Mouse (Mus musculus): ENCODE results near the gene Nubpl. TPM values are rescaled to one million over a fixed set of nuclear protein-coding genes. Genes with fewer than 3 reads are reported as not detected.
"Not testable (repeated sequence)": the region's sequence is repeated elsewhere in the genome, so short reads cannot be mapped to it uniquely, and the experiment has no call there.

Nubpl gene
- 1.0 and 1.6 TPM in 2 replicates for polyA plus RNA-seq (2012; rRNA removed)

GRCm38 (mm10) chr12:52097650-52098070 lies at the start of gene Nubpl:
Gene Nubpl, plus strand, starts transcription at chr12:52097737.
- DNase-seq, result peak; percentile 96
- TF ChIP-seq CTCF (IDR thresholded peaks at IDR 0.05; ENCODE audit: insufficient read depth, low read length) (no peak), POLR2A (IDR thresholded peaks at IDR 0.05; ENCODE audit: borderline replicate concordance, extremely low read depth, low read depth, low read length) (peak; percentile 64; the same call in 1 of the 2 replicates)
- no peaks in the 10 kb centered on the region; the same call in 1 of the 2 replicates for H3K4me1 ChIP-seq (ENCODE audit: control insufficient read depth, insufficient read depth, low read length)
- H3K4me3 ChIP-seq (replicated peaks; ENCODE audit: extremely low read depth, low read depth, low read length), result peak within 1 kb of the TSS; percentile 88
- WGBS, result under 1% methylated on average over 32 of the region's 32 CpGs

GRCm38 (mm10) chr12:52049324-52049723 lies 48.2 kb upstream of the Nubpl start:
- 27% methylated on average over 2 of the region's 2 CpGs for WGBS
- no peaks in the 10 kb centered on the region for H3K4me1 ChIP-seq (ENCODE audit: control insufficient read depth, insufficient read depth, low read length)
- no peak for DNase-seq
- H3K4me3 ChIP-seq (replicated peaks; ENCODE audit: extremely low read depth, low read depth, low read length), result no peak overlapping the region
- TF ChIP-seq CTCF (IDR thresholded peaks at IDR 0.05; ENCODE audit: insufficient read depth, low read length) (no peak), POLR2A (IDR thresholded peaks at IDR 0.05; ENCODE audit: borderline replicate concordance, extremely low read depth, low read depth, low read length) (no peak)

- not testable (repeated sequence) for H3K4me3 ChIP-seq (replicated peaks; ENCODE audit: extremely low read depth, low read depth, low read length); DNase-seq; H3K4me1 ChIP-seq (ENCODE audit: control insufficient read depth, insufficient read depth, low read length)
- 23% methylated on average over 2 of the region's 3 CpGs for WGBS
Observed at GRCm38 (mm10) chr12:52079296-52079695, 18.2 kb upstream of the Nubpl start.

GRCm38 (mm10) chr12:52097049-52097649 lies 388 bp upstream of the Nubpl start:
- WGBS, result 70% methylated on average over 13 of the region's 13 CpGs
- no peak for TF ChIP-seq POLR2A (IDR thresholded peaks at IDR 0.05; ENCODE audit: borderline replicate concordance, extremely low read depth, low read depth, low read length)
- Histone ChIP-seq H3K4me1 (ENCODE audit: control insufficient read depth, insufficient read depth, low read length) (no peaks in the 10 kb centered on the region; the same call in 1 of the 2 replicates), H3K4me3 (replicated peaks; ENCODE audit: extremely low read depth, low read depth, low read length) (peak overlapping the region; percentile 88)
- no peak for DNase-seq

GRCm38 (mm10) chr12:52120276-52120675 lies 22.7 kb downstream of the Nubpl start:
- Histone ChIP-seq H3K4me1 (ENCODE audit: control insufficient read depth, insufficient read depth, low read length) (no peaks in the 10 kb centered on the region), H3K4me3 (replicated peaks; ENCODE audit: extremely low read depth, low read depth, low read length) (no peak overlapping the region)
- TF ChIP-seq CTCF (IDR thresholded peaks at IDR 0.05; ENCODE audit: insufficient read depth, low read length) (no peak), POLR2A (IDR thresholded peaks at IDR 0.05; ENCODE audit: borderline replicate concordance, extremely low read depth, low read depth, low read length) (no peak)
- DNase-seq, result no peak

- DNase-seq, result no peak
- WGBS, result 39% methylated on average over 3 of the region's 3 CpGs
- no peak overlapping the region for H3K4me3 ChIP-seq (replicated peaks; ENCODE audit: extremely low read depth, low read depth, low read length)
- H3K4me1 ChIP-seq (ENCODE audit: control insufficient read depth, insufficient read depth, low read length), result no peaks in the 10 kb centered on the region; the same call in 1 of the 2 replicates
- TF ChIP-seq CTCF (IDR thresholded peaks at IDR 0.05; ENCODE audit: insufficient read depth, low read length) (no peak), POLR2A (IDR thresholded peaks at IDR 0.05; ENCODE audit: borderline replicate concordance, extremely low read depth, low read depth, low read length) (no peak)
Observed at GRCm38 (mm10) chr12:52126407-52126806, 28.9 kb downstream of the Nubpl start.

- TF ChIP-seq POLR2A (IDR thresholded peaks at IDR 0.05; ENCODE audit: borderline replicate concordance, extremely low read depth, low read depth, low read length) (no peak), CTCF (IDR thresholded peaks at IDR 0.05; ENCODE audit: insufficient read depth, low read length) (no peak)
- 92% methylated on average over 3 of the region's 3 CpGs for WGBS
Observed at GRCm38 (mm10) chr12:52129072-52129471, 31.5 kb downstream of the Nubpl start.

GRCm38 (mm10) chr12:52132256-52132655 lies 34.7 kb downstream of the Nubpl start:
- TF ChIP-seq CTCF (IDR thresholded peaks at IDR 0.05; ENCODE audit: insufficient read depth, low read length) (no peak), POLR2A (IDR thresholded peaks at IDR 0.05; ENCODE audit: borderline replicate concordance, extremely low read depth, low read depth, low read length) (no peak)
- WGBS, result 38% methylated on average over 10 of the region's 10 CpGs
- Histone ChIP-seq H3K4me3 (replicated peaks; ENCODE audit: extremely low read depth, low read depth, low read length) (no peak overlapping the region), H3K4me1 (ENCODE audit: control insufficient read depth, insufficient read depth, low read length) (no peaks in the 10 kb centered on the region; the same call in 1 of the 2 replicates)
- no peak for DNase-seq

More at GRCm38 (mm10) chr12:52129072-52129471, 31.5 kb downstream of the Nubpl start:
- no peak for DNase-seq
- H3K4me1 ChIP-seq (ENCODE audit: control insufficient read depth, insufficient read depth, low read length), result no peaks in the 10 kb centered on the region; the same call in 1 of the 2 replicates
- H3K4me3 ChIP-seq (replicated peaks; ENCODE audit: extremely low read depth, low read depth, low read length), result no peak overlapping the region

- DNase-seq, result no peak
- WGBS, result 85% methylated on average over 4 of the region's 4 CpGs
- H3K4me3 ChIP-seq (replicated peaks; ENCODE audit: extremely low read depth, low read depth, low read length), result no peak overlapping the region
- TF ChIP-seq POLR2A (IDR thresholded peaks at IDR 0.05; ENCODE audit: borderline replicate concordance, extremely low read depth, low read depth, low read length) (no peak), CTCF (IDR thresholded peaks at IDR 0.05; ENCODE audit: insufficient read depth, low read length) (no peak)
- H3K4me1 ChIP-seq (ENCODE audit: control insufficient read depth, insufficient read depth, low read length), result no peaks in the 10 kb centered on the region
Observed at GRCm38 (mm10) chr12:52138296-52138695, 40.8 kb downstream of the Nubpl start.

- TF ChIP-seq POLR2A (IDR thresholded peaks at IDR 0.05; ENCODE audit: borderline replicate concordance, extremely low read depth, low read depth, low read length) (no peak), CTCF (IDR thresholded peaks at IDR 0.05; ENCODE audit: insufficient read depth, low read length) (no peak)
- WGBS, result 73% methylated on average over 2 of the region's 2 CpGs
- H3K4me3 ChIP-seq (replicated peaks; ENCODE audit: extremely low read depth, low read depth, low read length), result no peak overlapping the region
Observed at GRCm38 (mm10) chr12:52146639-52147038, 49.1 kb downstream of the Nubpl start.

More at GRCm38 (mm10) chr12:52146639-52147038, 49.1 kb downstream of the Nubpl start:
- no peaks in the 10 kb centered on the region for H3K4me1 ChIP-seq (ENCODE audit: control insufficient read depth, insufficient read depth, low read length)
- no peak for DNase-seq

Measured in lung, adult 2 months (tissue).